Mouse (Mus musculus) lung, adult 18-20 months (tissue): ENCODE measurements around the gene Cnst.

Experiments used
- DNase-seq, 2 experiments: peaks; one replicate each; pipeline ENCODE4 v3.0.0; 2022; ENCODE audit warnings: mixed read lengths in 2 of 2

Gene Cnst

GRCm38 (mm10) chr1:179553949-179554347 lies 7.8 kb downstream of the Cnst start:
- no peak for DNase-seq

DNA sequence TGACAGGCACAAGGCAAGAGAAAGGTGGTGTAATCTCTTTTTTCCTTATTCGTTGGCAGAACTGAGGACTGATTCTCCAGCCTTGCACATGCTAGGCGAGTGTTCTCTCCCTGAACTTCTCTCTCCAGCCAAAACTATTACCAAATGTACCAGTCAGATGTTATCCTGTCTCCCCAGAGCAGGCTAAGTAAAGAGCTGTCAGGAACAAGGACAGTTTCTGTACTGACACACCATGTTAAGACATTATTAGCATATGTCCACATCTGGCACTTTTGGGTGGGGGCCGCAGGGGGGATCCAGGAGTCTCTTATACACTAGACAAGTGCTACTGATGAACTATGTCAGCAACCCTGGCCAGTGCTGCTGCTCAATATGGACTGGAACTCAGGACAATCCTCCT lies 10.8 kb downstream of the Cnst start:
- no peak for DNase-seq

DNA sequence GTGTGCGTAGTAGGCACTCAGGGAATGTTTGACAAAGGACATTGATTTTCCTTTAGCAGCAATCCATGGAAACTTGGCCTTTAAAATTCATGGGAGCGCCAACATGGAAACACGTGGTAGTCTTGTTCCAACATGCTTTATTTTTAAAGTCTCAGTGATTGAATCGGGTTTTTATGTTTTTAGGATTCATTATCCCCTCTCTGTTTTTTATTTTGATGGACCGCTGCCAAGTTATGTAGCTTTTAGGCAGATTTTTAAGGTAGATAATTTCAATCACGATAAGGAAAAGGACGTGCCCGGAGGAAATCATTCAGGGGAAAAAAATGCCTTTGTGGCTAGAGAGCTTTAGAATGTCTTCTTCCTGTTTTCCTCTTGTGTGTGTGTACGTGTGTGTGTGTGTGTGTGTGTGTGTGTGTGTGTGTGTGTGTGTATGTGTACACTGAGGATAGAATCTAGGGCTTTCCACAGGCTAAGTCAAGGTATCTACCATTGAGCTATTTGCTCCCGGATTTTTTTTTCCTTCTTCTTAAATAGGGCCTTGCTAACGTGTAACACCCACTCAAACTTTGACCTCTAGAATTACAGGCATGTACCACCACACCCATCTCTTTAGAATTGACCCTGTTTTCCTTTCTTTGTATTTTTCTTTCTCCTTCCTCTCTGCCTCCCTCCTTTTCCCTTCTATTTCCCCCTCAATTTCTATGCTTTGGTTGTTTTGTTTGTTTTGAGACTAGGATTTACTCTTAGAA lies 13.4 kb downstream of the Cnst start:
- DNase-seq, result no peak

- peak in 1 of 2 experiments; percentile 44 for DNase-seq
These were observed 14.8 kb downstream of the Cnst start for GRCm38 (mm10) chr1:179560845-179561430.

- DNase-seq, result no peak
These were observed 17.0 kb downstream of the Cnst start for GRCm38 (mm10) chr1:179563211-179563610.

- peak in 1 of 2 experiments; percentile 51 for DNase-seq
These were observed 17.8 kb downstream of the Cnst start for GRCm38 (mm10) chr1:179563926-179564325.

DNA sequence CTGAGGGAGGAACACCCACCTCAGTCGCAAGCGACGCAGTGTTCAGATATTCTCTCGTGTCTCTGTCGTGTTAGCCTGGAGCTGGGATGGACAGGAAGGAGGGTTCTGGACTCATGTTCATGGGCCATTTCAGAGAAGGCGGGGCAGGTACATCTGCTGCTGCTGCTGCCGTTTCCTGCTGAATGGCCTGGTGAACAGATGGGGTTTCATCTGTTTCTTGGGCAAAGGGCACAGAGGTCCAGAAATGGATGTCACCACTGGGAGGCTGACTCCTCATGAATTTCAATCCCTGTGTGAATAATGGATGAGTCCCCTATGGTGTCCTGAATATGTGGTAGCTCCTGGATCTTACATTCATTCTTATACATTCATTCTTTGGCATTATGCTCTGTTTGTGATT lies 21.4 kb downstream of the Cnst start:
- DNase-seq, result no peak

DNA sequence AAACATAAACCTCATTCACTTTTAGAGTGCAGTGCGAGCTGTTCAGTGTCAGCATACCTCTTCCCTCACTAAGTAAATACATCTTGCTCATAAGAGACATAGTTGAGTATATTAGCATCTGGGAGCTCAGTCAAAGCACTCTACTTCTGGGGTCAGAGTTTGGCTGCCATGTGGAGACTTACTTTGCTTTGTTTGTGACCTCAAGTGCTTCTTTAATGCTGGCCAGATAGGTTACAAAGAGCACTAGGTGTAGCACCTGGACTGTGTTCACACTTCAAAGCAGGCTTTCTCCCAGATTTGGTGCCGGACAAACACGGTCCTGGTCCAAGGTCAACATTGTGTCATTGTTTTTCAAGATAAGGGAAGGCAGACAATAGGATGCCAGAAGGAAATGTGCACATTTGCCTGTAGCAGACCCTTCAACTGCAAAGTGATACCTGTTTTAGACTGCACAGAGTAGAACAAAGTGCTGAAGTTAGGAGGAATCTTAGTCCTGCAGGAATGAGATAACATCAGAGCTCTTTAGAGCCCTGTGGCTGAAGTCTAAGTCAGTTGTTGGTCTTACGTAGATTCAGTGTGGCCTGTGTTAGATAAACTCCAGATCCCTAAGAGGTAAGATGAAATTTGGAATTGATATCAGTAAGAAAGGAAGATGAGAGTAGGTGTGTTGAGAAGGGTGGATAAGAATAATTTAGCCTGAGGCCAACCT lies 22.7 kb downstream of the Cnst start:
- peak; percentile 73 to 80 for DNase-seq

DNA sequence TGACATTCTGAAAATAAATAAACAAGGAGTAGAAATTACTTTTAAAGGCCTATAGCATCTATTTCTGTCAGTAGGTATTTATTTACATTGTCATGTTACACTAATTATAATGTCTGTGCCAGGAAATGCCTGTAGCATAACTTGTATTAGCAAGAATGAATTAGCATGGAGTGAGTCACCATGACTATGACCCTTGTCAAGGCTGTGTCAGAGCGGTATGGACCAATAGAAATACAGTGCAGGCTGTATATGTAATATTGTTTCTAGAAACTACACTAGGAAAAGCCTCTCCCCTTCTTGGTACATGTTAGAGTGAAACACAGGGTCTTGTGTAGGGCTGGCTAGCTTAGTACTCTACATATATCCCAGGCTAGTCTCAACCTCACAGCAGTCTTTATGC lies 24.3 kb downstream of the Cnst start:
- DNase-seq, result no peak

- DNase-seq, result no peak
These were observed 25.5 kb downstream of the Cnst start for GRCm38 (mm10) chr1:179571686-179572085.

GRCm38 (mm10) chr1:179573650-179574206 lies 27.6 kb downstream of the Cnst start:
- DNase-seq, result no peak

- no peak for DNase-seq
These were observed 32.5 kb downstream of the Cnst start for GRCm38 (mm10) chr1:179578625-179579024.

GRCm38 (mm10) chr1:179580200-179580599 lies 34.0 kb downstream of the Cnst start:
- no peak for DNase-seq

- no peak for DNase-seq
These were observed 35.3 kb downstream of the Cnst start for GRCm38 (mm10) chr1:179581422-179581821.

GRCm38 (mm10) chr1:179582021-179582433 lies 35.9 kb downstream of the Cnst start:
- peak in 1 of 2 experiments; percentile 23 for DNase-seq

- DNase-seq, result no peak
These were observed 36.9 kb downstream of the Cnst start for GRCm38 (mm10) chr1:179583090-179583489.

DNA sequence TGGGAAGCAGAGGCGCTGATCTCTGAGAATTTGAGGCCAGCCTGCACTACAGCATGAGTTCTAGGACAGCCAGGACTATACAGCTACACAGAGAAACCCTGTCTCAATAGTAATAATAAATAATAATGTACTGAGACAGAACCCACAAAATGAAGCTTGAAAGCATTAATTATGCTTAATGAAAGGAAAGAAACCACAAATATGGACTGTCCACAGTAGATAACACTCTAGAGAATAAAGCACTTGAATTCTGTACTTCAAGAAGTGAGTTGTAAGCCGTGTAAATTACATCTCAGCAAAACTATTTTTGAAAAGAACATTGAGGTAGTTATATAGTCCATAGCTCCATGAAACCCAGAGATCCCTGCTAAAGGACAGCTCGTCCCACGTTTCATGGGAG lies 38.0 kb downstream of the Cnst start:
- no peak for DNase-seq

GRCm38 (mm10) chr1:179585646-179586045 lies 39.5 kb downstream of the Cnst start:
- DNase-seq, result no peak

GRCm38 (mm10) chr1:179586430-179587095 lies 40.4 kb downstream of the Cnst start:
- DNase-seq, result no peak

DNA sequence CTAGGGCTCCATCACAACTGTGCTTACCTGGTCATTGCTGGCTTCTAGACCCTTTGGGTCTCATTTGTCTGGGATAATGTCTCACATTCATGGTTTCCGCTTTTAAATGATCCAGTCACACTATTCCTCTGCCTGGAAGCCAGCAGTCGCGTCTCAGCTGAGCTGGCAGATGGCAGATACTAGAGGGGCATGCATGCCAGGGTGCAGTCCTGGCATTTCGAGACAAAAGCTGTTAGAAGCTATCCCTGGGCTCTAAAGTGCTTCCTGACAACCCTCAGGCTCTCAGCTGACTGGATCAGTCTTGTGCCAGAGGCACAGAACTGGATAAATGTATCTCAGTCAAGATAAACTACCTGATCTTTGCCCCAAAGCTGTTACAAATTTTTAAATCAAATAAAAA lies 42.1 kb downstream of the Cnst start:
- no peak for DNase-seq

DNA sequence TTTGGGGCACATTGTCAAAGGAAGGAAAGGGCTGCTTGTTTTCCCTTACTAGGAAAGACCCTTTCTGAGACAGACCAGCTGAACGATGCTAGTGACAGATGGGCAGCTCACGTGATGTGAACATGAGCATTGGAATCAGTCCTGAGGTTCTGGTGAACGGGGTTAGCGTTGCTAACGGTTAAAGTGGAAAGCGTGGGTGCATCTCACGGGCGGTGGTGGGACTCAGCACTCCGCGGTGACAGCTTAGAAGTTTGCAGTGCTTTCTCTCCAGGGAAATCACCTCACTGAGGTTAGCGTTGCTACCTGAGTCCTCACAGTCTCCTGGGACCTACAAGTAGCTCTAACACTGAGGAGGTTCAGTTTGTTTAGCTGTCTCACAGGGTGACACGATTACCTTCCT lies 45.5 kb downstream of the Cnst start:
- no peak for DNase-seq

DNA sequence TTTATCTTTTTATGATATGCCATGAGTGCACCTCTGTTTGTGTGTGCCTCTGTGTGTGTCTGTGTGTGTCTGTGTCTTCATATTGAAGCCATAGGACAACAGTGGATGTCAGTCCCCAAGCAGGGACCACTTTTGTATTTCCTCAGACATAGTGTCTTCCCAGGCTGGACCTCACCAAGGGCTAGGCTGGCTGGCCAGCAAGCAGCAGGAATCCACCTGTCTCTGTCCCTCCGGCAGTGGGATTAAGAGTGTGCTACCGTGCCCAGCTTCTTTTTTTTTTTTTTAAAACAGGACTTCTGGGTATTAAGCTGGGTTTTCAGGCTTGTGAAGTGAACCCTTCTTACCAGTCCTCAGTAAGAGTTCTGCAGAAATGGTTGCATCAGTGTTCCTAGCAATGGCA lies 46.0 kb downstream of the Cnst start:
- DNase-seq, result no peak

GRCm38 (mm10) chr1:179592972-179593371 lies 46.8 kb downstream of the Cnst start:
- no peak for DNase-seq
